Mouse (Mus musculus) frontal cortex, postnatal 36 days (tissue): ENCODE measurements around the gene Sema4b.
A peak's percentile ranks its signal among the peaks of the same experiment; 100 is the strongest.

Experiments
- DNase-seq, 2 experiments: peaks; one replicate each; pipeline ENCODE4 v3.0.0; 2022; ENCODE audit warnings: low spot score in 2 of 2

The Sema4b gene

DNA sequence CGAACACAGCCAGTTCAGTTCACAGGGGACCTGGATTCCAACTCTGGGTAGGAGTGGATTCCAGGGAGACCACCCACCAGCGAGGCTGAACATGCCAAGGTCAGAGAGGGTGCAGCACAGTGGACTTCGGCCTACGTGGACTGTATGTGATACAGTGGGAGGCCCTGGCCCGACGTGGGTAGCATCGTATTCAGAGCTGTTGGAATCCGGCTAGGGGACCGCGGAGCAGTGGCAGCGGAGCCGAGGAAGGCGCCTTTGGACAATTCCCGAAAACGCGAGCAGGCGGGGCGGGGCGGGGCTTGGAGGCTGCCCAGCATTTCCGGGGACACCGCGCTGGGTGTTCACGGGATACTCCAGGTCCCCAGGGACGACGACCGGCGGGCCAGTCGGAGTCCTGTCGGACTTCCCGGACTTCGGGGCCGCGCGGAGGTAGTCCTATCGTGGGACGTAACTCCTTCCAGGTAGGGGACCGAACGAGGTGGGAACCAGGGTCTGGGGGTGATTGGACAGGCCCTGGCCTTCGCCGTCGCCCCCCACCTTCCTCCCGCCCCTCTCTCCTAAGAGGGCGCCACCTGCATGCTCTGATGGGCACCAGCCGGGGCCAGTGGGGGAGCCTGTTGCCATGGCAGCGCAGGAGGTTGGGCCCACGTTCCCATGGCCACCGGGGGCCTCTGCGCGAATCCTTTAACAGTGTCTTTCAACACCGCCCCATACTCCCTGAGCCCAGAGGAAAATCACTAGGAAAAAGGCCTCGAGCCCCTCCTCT lies at the start of gene Sema4b:
TSS of gene Sema4b (plus strand) at position 311 of the 766 bp plus-strand sequence.
- DNase-seq: peak; percentile 89 to 96

DNA sequence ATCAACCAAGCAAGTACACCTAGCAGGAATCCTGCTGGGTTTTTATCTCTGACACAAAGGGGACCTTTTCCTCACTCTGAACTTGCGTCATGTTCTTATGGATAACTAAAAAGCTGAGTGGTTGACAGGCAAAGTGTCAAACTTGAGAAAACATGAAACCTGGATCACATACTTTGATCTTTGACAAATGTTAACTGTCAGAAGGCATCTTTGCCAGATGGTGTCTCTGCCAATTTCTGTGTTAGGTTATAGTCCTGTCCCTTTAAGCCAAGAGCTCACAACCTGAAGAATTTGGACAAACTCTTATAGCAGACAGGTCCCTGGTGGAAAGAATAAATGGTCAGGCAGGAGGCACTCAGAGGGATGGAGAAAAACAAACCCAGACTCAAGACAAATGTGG lies 48.3 kb upstream of the Sema4b start:
- DNase-seq: no peak

DNA sequence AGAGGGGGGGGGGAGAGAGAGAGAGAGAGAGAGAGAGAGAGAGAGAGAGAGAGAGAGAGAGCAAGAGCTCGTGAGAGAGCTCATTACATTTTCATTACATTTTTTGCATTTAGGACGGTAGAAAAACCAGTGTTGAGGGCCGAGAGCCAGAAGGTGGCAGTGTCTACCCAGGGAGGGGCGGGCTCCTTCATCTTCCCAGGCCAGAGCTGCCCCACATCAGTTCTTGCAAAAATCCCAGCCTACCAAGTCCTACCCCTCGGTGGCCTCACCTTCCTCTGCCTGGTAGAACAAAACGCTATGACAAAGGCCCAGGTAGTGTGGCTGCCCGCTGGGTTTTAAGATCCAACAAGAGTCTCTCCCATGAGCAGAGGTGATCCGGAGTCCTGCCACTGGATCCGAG lies 45.8 kb upstream of the Sema4b start:
- peak; percentile 66 to 75 for DNase-seq

DNA sequence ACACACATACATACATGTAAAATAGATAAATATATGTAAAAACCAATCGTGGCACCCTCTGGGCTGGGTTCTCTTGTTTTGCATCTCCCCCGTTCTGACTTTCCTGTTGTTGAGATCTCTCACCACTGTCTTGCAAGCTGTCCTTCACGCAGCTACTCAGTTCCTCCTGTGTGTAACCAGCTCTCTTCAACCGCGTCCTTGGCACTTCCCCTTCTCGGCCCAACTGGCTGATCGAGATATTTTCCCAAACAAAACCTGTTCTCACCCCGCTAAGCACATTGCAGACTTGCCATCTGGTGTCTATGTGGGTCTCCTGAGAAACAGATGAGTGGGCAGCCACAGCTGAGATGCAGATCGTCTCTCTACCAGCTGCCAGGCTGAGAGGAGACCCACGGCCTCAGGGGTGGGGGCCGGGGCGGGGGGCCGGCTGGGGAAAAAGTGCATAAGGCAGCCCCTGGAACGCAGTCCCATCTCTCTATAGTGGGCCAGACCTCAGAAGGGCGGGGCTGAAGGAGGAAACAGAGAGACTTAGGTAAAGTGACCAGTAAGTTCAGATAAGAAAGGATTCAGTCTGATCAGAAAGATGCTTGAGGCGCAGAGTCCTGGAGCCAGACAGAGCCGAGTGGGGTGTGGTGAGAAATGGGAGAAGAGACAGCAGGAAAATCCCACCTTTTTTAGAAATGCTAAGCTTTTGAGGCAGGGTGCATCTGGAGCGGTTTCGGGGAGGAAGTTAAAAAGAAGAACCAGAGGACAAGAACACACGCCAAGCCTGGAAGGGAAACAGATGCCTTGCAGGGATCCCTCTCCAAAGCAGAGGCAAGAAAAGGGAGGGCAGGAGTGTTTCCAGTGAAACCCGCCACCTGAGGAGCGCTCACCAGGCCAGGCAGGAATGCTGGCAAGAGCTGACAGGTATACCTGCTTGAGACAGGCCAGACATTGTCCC lies 43.0 kb upstream of the Sema4b start:
- peak; percentile 79 to 89 for DNase-seq

DNA sequence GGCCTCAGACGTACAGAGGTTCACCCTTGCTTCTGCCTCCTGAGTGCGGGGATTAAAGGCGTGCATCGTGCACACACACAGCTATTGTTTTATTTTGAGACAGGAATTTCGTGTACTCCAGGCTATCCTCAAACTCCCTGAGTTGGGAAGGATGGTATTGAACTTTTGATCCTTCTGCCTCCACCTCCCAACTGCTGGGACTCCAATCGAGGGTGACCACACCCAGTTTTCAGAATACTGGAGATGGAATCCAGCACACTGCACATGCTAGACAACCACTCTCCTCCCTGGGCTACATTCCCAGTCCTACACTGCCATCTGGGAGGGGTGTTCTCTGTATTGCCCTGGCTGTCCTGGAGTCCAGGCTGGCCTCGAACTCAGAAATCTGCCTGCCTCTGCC lies 41.9 kb upstream of the Sema4b start:
- DNase-seq: no peak

DNA sequence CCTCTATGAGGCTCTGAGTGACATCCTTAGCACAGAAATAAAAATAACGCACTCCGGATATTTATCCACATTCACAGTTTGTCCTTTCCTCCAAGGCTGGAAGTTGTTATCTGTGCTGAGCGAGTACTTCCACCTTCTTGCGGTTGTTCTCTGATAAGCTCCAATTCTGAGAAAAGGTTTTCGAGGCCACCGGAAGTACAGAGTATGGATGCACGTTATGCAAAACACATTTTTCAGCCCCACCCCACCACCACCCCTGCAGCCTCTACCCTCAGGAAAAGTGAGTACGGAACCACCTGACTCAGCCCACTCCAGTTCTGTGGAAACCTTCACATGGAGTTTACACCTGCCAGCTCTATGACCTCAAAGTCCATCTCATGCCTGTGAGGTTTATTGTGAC lies 40.6 kb upstream of the Sema4b start:
- no peak for DNase-seq

DNA sequence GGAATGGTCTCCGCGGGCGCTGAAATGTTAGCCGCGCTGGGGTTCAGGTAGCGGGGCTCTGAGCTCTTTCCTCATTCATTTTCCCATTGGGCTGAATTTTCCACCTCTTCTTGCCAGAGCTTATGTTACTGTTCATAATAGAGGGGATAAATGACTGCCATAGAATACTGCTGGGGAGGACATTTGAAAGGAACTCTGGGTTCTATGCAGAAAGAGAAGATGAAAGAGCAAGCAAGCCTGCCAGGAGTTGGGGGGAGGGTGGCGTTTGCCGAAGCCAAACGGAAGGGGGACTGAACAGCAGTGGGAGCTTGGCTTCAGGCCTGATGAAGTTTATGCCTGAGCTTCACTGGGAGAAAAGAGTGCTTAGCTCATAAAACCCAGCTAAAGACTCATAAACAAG lies 37.3 kb upstream of the Sema4b start:
- DNase-seq: peak; percentile 52 to 54

DNA sequence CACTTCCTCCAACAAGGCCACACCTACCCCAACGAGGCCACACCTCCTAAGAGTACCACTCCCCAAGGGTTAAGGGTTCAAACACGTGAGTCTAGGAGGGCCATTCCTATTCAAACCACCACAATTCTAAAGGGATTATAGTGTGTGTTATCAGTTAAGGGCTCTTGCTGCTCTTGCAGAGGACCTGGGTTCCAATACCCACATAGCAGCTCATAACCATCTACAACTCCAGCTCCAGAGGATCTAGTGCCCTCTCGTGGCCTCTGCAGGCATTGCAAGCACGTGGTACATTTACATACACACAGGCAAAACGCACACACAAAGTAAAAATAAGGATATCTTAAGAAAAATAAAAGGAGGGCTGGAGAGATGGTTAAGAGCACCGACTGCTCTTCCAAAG lies 34.5 kb upstream of the Sema4b start:
- DNase-seq: no peak

DNA sequence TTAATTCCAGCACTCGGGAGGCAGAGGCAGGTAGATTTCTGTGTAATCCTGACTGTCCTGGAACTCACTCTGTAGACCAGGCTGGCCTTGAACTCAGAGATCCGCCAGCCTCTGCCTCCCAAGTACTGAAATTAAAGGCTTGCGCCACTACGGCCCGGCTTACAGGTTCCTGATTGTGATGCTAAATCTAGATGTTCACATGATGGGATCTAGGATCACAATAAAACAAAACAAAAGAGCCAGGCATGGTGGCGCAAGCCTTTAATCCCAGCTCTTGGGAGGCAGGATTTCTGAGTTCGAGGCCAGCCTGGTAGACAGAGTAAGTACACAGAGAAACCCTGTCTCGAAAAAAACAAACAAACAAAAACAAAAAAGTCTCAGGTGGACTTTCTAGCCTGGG lies 33.9 kb upstream of the Sema4b start:
- DNase-seq: no peak

DNA sequence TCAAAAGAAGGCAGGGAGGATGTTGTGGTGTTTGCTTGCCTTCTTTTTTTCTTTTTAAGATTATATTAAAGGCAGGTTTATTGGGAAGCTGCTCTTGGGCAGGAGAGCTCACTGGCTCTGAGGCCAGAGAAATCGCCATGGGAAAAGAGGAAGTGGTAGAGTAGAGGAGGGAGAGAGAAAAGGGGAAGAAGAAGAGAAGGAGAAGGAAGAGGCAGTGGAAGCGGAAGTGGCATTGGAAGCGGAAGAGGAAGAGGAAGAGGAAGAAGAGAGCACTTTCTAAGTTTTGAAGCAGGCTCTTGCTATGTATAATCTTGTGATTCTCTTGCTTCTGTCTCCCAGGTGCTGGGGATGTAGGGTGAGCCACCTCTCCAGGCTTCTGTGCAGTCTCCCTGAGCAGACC lies 32.0 kb upstream of the Sema4b start:
- DNase-seq: no peak

DNA sequence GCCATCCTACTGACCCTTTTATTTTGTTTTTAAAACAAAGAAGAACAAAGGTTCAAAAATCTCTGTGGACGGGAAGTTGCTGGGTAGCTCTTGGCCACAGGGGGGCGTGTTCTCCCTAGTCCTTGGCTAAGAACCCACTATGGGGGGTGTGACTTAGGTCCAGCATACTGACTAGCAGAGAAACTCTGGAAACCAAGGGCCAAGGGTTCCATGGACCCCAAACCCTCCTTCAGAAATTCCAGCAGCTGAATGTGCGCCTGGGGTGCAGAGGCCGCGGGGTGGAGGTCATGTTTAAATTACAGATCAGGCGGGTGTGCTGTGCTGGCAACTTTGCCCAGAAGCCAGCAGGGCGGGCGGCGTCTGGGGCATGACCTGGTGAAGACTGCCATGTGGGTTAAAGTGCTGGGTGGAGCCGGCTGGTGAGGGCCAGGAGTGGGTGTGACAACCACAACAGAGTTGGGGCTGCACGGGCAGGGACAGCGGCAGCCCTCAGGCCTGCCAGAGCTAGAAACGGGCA lies 29.9 kb upstream of the Sema4b start:
- DNase-seq: no peak

DNA sequence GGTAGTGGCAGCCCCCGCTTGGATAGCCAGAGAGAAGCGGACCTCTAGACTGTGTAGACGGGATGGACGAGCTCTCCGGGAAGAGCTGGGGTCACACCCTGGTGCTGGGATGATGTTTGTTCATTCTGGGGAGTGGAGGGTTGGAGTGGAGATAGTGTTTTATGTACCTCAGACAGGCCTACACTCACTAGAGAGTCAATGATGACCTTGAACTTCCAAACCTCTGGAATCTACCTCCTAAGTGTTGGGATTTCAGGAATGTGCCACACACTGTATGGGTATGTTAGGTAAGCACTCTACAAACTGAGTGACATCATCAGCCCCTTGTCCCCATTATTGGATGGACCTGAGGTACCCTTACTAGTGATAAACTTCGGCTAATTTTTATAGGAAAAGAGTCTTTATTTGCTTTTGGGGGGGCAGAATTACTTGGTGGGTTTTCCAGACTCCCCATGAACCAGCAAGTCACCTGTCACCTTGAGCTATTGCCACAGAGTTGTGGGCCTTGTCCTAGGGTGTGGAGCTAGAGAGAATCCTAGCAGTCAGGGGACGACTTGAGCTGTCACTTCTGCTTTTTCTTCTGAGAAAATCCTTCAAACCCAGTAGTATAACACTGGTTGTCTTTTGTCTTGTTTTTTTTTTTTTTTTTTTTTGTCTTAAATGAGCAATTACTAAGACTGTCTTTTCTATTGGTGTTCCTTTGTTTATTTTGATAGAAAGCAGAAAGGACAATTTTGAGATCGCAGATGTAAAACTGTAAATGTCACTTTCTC lies 28.0 kb upstream of the Sema4b start:
- DNase-seq: no peak

DNA sequence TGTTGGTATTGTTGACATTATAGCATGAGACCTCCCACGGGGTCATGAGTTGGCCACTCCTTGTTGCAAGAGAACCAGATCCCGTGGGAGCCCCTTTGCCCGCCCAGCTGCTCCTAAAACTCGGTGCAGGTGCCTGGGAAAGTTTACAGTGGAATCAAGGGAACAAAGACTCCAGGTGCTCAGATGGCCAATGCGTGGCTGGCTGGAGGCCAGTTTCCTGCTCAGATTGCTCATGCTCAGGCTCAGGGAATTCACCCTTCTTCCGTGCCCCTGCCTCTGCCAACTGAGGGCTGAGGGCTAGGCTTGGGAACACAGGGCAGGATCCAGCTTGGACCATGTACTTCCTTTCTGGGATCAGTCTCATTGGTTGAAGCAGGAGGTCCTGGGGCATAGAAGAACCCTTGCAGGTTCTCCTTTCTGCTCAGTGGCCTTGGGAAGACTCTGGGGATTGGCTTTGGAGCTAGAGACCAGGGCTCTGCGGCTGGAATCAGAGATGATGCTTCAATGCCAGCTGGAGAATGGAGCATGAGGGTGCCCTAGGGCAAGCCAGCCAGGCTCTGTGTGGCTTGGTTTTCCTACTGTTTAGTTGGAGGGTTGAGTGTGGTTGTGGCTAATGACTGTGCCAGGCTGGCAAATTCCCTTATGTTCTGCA lies 26.2 kb upstream of the Sema4b start:
- DNase-seq: no peak

DNA sequence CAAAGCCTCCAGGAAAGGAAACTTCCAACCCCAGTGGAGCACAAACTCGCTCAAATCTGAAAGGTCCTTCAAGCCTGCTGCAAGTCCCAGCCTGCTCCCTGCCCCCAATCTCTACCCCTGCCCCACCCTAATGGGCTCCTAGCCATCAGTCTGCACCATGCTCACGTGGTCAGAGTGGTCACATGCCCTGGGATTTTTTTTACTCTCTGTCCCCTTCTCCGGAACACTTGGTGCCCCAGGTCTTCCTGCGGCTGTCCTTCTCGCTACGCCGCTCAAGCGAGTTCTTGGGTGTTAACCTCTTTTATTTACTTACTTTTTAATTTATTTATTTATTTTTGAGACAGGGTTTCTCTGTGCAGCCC lies 25.7 kb upstream of the Sema4b start:
- peak in 1 of 2 experiments; percentile 23 for DNase-seq

DNA sequence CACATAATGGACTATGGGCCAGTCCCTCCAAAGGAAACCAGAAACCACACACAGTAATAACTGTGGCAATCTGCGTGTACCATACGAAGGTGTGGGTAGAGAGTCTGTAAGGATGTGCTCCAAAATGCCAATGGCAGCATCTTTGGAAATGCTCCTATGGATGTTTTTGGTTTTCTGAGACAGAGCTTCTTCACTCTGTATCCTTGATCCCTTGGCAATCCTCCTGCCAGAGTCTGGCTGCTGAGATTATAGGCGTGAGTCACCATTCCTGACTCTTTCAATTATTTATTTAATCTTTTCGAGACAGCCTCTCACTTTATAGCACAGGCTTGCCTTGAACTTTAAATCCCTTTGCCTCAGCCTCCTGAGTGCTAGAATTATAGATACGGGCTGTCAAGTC lies 21.2 kb upstream of the Sema4b start:
- DNase-seq: no peak

DNA sequence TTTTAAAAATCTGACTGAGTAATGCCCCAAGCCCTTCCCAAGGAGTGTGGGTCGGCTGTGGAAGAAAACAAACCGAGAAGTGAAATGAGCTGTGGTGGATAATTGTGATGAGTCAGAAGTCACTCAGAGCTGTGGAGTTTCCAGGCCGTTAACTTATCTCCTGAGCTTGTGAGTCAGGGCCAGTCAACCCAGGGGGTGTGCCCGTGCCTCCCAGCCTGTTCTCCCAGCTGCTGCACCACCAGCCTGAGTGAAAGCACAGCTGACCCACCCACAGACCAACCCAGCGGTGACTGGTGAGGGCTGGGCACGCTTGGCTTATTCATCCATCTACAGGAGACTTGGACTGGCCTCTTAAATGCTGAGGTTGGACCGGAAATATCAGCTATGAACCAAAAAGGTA lies 19.9 kb upstream of the Sema4b start:
- no peak for DNase-seq

DNA sequence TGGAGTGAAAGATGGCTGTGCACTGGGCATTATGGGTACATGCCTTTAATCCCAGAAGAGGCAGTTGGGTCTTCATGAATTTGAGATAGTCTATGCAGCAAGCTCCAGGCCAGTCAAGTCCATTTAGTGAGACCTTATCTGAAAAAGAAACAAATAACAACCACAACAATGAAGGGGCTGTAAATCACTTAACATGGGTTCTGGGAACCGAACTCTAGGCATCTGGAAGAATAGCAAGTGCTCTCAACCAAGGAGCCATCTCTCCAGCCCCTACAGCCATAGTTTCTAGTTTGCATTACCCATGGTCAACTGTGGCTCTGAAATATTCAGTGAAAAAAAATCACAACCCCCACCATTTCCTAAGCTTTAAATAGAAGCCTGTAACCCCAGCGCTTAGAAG lies 16.8 kb upstream of the Sema4b start:
- no peak for DNase-seq

DNA sequence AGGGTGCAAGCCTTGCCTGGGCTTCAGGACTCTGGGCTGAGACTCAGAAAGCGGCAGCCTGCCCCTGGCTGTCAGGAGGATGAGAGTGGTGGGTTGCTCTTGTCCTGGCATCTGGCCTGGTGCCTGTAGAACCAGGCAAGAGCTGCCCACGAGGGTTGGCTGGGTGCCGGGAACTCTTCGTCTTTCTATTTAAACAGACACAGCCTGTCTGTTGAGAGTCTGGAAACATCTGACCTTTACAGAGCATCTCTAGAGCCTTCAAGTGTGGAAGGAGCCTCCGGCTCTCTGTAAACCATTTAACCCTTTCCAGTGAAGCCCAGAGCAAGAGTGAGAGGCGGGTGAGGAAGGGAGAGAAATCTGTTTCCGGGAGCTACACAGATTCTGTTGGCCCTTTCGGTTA lies 15.3 kb upstream of the Sema4b start:
- DNase-seq: peak; percentile 52 to 66

DNA sequence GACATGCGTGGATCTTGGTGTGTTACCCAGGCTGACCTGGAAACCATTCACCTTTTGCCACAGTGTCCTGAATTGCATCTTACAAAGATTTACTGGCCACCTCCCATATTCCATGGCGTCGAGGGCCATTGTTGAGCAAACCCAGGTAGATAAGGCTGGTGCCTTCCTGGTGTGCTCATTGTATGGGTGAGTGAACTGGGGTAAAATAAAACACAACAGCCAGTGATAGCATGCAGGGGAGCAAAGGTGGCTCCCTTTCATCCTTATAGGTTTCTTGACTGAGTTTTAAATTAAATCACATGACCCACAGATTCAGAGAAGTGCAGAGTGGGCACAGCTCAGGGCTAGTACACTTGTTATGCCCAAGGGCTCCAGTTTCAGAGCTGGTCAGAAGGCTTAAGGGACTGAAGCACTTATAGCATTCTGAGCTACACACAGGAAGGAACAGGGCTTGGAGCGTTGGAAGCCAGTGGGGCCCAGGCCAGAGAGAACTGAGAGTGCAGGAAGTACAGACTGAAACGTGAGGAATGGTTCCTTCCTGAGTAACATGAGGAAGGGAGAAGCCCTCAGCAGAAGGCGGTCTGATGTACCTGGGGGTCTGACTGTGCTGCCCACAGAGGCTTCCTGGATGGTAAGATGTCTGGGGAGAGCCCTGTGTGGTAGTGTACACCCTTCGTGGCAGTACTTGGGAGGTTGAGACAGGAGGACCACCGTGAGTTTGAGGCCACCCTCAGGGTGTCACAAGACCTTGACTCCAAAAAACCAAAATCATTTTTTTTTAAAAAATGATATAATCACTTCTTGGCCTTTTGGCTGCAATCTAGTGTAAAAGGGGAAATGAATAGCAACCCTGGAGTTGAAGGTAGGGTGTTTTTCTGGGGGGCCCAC lies 14.3 kb upstream of the Sema4b start:
- DNase-seq: no peak

DNA sequence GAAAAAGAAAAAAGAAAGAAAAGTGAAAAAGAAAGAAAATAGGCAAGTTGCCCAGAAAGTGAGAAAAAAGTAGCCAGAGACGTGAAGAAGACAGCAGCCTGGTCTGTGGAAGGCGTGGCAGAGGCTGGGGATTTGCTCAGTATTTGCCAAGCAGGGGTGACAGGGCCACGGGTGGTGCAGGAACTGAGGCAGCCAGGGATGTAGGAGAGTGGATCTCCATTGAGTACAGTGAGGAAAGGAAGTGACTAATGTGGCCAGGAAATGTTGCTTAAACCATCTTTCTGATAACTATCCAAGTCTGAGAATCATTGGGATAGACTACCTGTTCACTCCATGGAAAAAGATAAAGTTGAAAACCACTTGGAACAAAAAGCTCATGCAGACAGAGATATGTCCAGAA lies 10.5 kb upstream of the Sema4b start:
- DNase-seq: no peak

DNA sequence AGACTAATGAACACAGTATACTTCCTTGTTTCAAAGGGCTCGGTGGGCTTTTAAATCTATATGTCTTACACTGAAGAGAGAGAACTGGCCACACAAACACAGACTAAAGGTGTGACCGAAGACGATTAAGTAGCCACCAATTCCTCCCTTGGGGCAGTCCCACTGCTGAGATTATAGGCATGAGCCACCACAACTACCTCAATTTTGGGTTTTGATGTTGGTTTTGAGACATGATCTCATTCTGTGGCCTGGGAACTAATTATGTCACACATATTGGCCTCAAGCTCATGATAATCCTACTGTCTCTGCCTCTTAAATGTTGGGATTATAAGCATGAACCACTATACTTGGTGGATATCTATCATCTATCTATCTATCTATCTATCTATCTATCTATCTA lies 9.2 kb upstream of the Sema4b start:
- DNase-seq: no peak
